Mouse (Mus musculus): ENCODE measurements around the gene Ccdc12. TPM values are rescaled to one million over a fixed set of nuclear protein-coding genes. Genes with fewer than 3 reads are reported as not detected.
A peak's percentile ranks its signal among the peaks of the same experiment; 100 is the strongest.

Ccdc12 gene
- polyA plus RNA-seq, 1 experiment from 2014 or later = 136 TPM

- peaks cover 18% of the 10 kb centered on the region; the same call in 1 of the 2 replicates for H3K36me3 ChIP-seq
Measured at GRCm38 (mm10) chr9:110697465-110697864, 41.2 kb downstream of the Ccdc12 start.

GRCm38 (mm10) chr9:110699574-110699973 is 43.3 kb downstream of the Ccdc12 start:
- H3K27ac ChIP-seq (replicated peaks) = no peak overlapping the region
- no peak overlapping the region for H3K9ac ChIP-seq (replicated peaks)
- H3K4me1 ChIP-seq = no peaks in the 10 kb centered on the region
- 91% methylated on average over 3 of the region's 3 CpGs for WGBS
- no peaks in the 10 kb centered on the region for H3K9me3 ChIP-seq
- H3K4me3 ChIP-seq = no peak overlapping the region
- H3K4me2 ChIP-seq (replicated peaks) = no peak overlapping the region
- no peak for ATAC-seq (ENCODE audit: low FRiP score, low read depth)
- H3K36me3 ChIP-seq = peaks cover 12% of the 10 kb centered on the region; the same call in 1 of the 2 replicates
- H3K27me3 ChIP-seq = no peaks in the 10 kb centered on the region

More at GRCm38 (mm10) chr9:110697465-110697864, 41.2 kb downstream of the Ccdc12 start:
- Histone ChIP-seq H3K27ac (replicated peaks) (no peak overlapping the region), H3K9me3 (no peaks in the 10 kb centered on the region), H3K4me2 (replicated peaks) (no peak overlapping the region), H3K27me3 (no peaks in the 10 kb centered on the region), H3K4me1 (no peaks in the 10 kb centered on the region), H3K4me3 (no peak overlapping the region), H3K9ac (replicated peaks) (no peak overlapping the region)
- ATAC-seq (ENCODE audit: low FRiP score, low read depth) = no peak
- WGBS = 85% methylated on average over 3 of the region's 3 CpGs

- no peak overlapping the region for H3K4me3 ChIP-seq
- WGBS = 75% methylated on average over 11 of the region's 12 CpGs
- H3K9me3 ChIP-seq = no peaks in the 10 kb centered on the region
- H3K9ac ChIP-seq (replicated peaks) = no peak overlapping the region
- H3K36me3 ChIP-seq = 0 out of 2 replicates have a peak, but pooled peaks cover under 1% of the 10 kb centered on the region
- no peak for ATAC-seq (ENCODE audit: low FRiP score, low read depth)
- H3K27ac ChIP-seq (replicated peaks) = no peak overlapping the region
- no peaks in the 10 kb centered on the region for H3K27me3 ChIP-seq
- no peak overlapping the region for H3K4me2 ChIP-seq (replicated peaks)
- no peaks in the 10 kb centered on the region for H3K4me1 ChIP-seq
Measured at GRCm38 (mm10) chr9:110701114-110702032, 45.1 kb downstream of the Ccdc12 start.

DNA sequence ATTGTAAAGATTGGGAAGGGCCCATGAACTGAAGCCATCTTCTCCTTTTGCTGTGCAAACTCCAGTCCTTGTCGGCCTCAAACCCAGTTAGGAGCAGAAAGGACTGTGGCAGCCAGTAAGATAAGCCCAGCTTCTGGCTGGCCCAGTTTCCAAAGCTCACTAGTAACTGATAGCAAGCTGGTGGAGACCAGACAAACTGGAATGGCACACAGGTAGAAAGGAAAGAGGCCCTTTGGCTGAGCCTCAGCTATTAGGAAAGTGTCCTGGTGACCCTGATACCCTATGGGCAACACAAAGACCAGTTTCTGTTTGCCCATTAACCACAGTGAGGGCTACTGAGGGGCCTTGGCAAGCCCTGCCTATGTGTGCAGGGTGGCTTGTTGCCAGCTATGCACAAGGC is 46.5 kb downstream of the Ccdc12 start:
- Histone ChIP-seq H3K36me3 (0 out of 2 replicates have a peak, but pooled peaks cover 1% of the 10 kb centered on the region), H3K9me3 (no peaks in the 10 kb centered on the region), H3K27me3 (no peaks in the 10 kb centered on the region), H3K9ac (replicated peaks) (no peak overlapping the region), H3K4me2 (replicated peaks) (no peak overlapping the region), H3K4me3 (no peak overlapping the region), H3K27ac (replicated peaks) (no peak overlapping the region), H3K4me1 (no peaks in the 10 kb centered on the region)
- no peak for ATAC-seq (ENCODE audit: low FRiP score, low read depth)
- WGBS = 93% methylated on average over 1 of the region's 1 CpGs

- ATAC-seq (ENCODE audit: low FRiP score, low read depth) = no peak
- H3K27me3 ChIP-seq = no peaks in the 10 kb centered on the region
- H3K4me3 ChIP-seq = no peak overlapping the region
- no peak overlapping the region for H3K9ac ChIP-seq (replicated peaks)
- 0 out of 2 replicates have a peak, but pooled peaks cover 3% of the 10 kb centered on the region for H3K36me3 ChIP-seq
- no peak overlapping the region for H3K4me2 ChIP-seq (replicated peaks)
- 94% methylated on average over 6 of the region's 6 CpGs for WGBS
- H3K4me1 ChIP-seq = no peaks in the 10 kb centered on the region
- H3K27ac ChIP-seq (replicated peaks) = no peak overlapping the region
- H3K9me3 ChIP-seq = no peaks in the 10 kb centered on the region
Measured at GRCm38 (mm10) chr9:110703951-110704350, 47.6 kb downstream of the Ccdc12 start.

GRCm38 (mm10) chr9:110706784-110707183 is 50.5 kb downstream of the Ccdc12 start:
- Histone ChIP-seq H3K4me3 (no peak overlapping the region), H3K27ac (replicated peaks) (no peak overlapping the region), H3K4me1 (no peaks in the 10 kb centered on the region), H3K27me3 (no peaks in the 10 kb centered on the region), H3K36me3 (peaks cover 14% of the 10 kb centered on the region), H3K4me2 (replicated peaks) (no peak overlapping the region), H3K9me3 (no peaks in the 10 kb centered on the region), H3K9ac (replicated peaks) (no peak overlapping the region)
- WGBS = 83% methylated on average over 5 of the region's 5 CpGs
- no peak for ATAC-seq (ENCODE audit: low FRiP score, low read depth)

GRCm38 (mm10) chr9:110709640-110710258 is 53.4 kb downstream of the Ccdc12 start:
- Histone ChIP-seq H3K27ac (replicated peaks) (no peak overlapping the region), H3K36me3 (peaks cover 26% of the 10 kb centered on the region)

DNA sequence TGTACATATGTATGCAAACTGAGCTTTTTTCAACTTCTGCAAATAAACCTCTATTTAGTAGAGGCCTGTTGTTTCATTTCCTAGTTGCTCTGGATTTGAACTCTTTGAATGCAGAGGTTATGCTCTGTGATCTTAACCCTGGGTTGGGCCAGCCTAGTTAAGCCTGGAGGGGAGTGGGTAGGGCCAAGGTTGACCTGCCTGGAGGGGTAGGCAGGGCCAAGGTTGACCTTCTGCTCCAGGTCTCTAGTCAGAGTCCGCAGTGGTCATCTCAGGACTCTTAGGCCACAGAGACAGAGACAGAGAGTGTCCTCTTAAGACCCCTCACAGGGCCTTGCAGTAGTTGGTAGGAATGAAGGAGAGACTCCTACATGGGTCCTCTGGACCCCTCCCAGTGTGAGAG is 55.2 kb downstream of the Ccdc12 start:
- Histone ChIP-seq H3K4me3 (no peak overlapping the region), H3K36me3 (peaks cover 29% of the 10 kb centered on the region), H3K9ac (replicated peaks) (no peak overlapping the region), H3K4me1 (no peaks in the 10 kb centered on the region), H3K27ac (replicated peaks) (no peak overlapping the region), H3K9me3 (no peaks in the 10 kb centered on the region), H3K4me2 (replicated peaks) (no peak overlapping the region), H3K27me3 (no peaks in the 10 kb centered on the region)
- 100% methylated on average over 1 of the region's 1 CpGs for WGBS
- no peak for ATAC-seq (ENCODE audit: low FRiP score, low read depth)

More at GRCm38 (mm10) chr9:110709640-110710258, 53.4 kb downstream of the Ccdc12 start:
- WGBS = 44% methylated on average over 5 of the region's 5 CpGs
- Histone ChIP-seq H3K27me3 (no peaks in the 10 kb centered on the region), H3K4me1 (no peaks in the 10 kb centered on the region), H3K9me3 (no peaks in the 10 kb centered on the region), H3K4me2 (replicated peaks) (no peak overlapping the region), H3K4me3 (no peak overlapping the region), H3K9ac (replicated peaks) (0 out of 2 replicates have a peak overlapping the region, but pooled peaks have one; percentile 24)
- peak; percentile 74 for ATAC-seq (ENCODE audit: low FRiP score, low read depth)

DNA sequence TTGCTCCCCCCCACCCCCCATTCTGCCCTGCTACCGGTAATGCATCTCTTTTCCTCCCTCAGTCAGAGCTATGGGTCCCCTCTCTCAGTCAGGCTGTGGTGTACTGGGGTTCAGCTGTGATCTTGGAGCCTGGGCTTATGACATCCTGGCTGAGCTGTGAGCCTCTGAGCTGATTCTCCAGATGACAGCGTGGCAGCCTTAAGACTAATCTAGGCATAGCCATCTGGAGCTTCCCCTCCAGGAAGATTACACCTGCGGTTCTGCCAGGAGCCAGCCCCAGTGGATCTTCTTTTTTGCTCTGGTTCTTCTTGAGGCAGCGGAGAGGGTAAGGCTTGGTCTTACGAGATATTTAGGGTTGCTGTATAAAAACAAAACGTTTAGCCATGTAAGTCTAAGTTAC is 55.7 kb downstream of the Ccdc12 start:
- H3K9me3 ChIP-seq = no peaks in the 10 kb centered on the region
- H3K4me1 ChIP-seq = no peaks in the 10 kb centered on the region
- no peak overlapping the region for H3K4me3 ChIP-seq
- peaks cover 29% of the 10 kb centered on the region for H3K36me3 ChIP-seq
- H3K4me2 ChIP-seq (replicated peaks) = no peak overlapping the region
- no peak overlapping the region for H3K9ac ChIP-seq (replicated peaks)
- no peak for ATAC-seq (ENCODE audit: low FRiP score, low read depth)
- no peak overlapping the region for H3K27ac ChIP-seq (replicated peaks)
- H3K27me3 ChIP-seq = no peaks in the 10 kb centered on the region
- WGBS = 93% methylated on average over 6 of the region's 6 CpGs

- H3K9ac ChIP-seq (replicated peaks) = no peak overlapping the region
- H3K4me2 ChIP-seq (replicated peaks) = no peak overlapping the region
- H3K36me3 ChIP-seq = peaks cover 29% of the 10 kb centered on the region
- no peaks in the 10 kb centered on the region for H3K9me3 ChIP-seq
- no peak overlapping the region for H3K4me3 ChIP-seq
- ATAC-seq (ENCODE audit: low FRiP score, low read depth) = no peak
- no peaks in the 10 kb centered on the region for H3K27me3 ChIP-seq
- no peaks in the 10 kb centered on the region for H3K4me1 ChIP-seq
- WGBS = 90% methylated on average over 4 of the region's 4 CpGs
- no peak overlapping the region for H3K27ac ChIP-seq (replicated peaks)
Measured at GRCm38 (mm10) chr9:110712545-110712944, 56.2 kb downstream of the Ccdc12 start.

DNA sequence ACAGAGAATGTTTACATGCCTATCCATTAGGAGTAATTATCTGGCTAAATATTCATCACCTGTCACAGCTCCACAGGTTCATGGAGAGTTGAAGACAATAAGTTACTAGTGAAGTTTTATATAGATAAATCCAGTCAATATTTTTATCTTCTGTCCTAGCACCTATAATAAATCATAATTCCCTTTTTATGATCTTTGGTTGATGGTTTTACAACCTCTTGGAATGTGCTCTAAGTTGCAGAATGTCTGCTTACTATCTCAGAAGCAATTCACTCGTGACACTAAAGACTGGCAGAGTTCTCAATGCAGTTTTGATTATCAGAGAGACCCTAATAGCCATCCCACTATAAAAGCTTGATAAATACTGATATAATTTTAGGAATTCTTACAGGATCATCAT is 57.1 kb downstream of the Ccdc12 start:
- no peaks in the 10 kb centered on the region for H3K4me1 ChIP-seq
- no peaks in the 10 kb centered on the region for H3K9me3 ChIP-seq
- H3K4me2 ChIP-seq (replicated peaks) = no peak overlapping the region
- no peak overlapping the region for H3K4me3 ChIP-seq
- no peak for ATAC-seq (ENCODE audit: low FRiP score, low read depth)
- H3K9ac ChIP-seq (replicated peaks) = no peak overlapping the region
- H3K36me3 ChIP-seq = peaks cover 26% of the 10 kb centered on the region
- WGBS = 76% methylated on average over 1 of the region's 1 CpGs
- no peak overlapping the region for H3K27ac ChIP-seq (replicated peaks)
- H3K27me3 ChIP-seq = no peaks in the 10 kb centered on the region

DNA sequence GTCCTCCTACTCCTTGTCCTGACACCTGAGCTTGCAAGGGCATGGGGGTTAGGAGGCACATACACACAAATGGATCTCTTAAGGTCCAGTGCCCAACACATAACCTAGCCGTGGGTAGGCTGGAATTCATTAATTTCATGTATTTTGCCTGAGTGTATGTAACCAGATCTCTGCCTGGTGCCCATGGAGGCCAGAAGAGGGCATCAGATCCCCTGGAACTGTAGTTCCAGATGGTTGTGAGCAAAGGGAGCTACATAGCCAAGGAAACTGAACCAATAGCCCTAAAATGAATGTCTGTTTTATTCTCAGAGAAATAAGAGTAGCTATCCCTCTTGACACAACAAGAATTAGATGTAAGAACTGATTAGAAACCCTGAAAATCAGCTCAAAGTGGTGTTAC is 59.1 kb downstream of the Ccdc12 start:
- Histone ChIP-seq H3K9me3 (no peaks in the 10 kb centered on the region), H3K4me1 (no peaks in the 10 kb centered on the region), H3K27ac (replicated peaks) (no peak overlapping the region), H3K4me2 (replicated peaks) (no peak overlapping the region), H3K27me3 (no peaks in the 10 kb centered on the region), H3K36me3 (peaks cover 26% of the 10 kb centered on the region), H3K9ac (replicated peaks) (no peak overlapping the region), H3K4me3 (no peak overlapping the region)
- 68% methylated on average over 1 of the region's 1 CpGs for WGBS
- no peak for ATAC-seq (ENCODE audit: low FRiP score, low read depth)
